Mouse (Mus musculus): ENCODE results near the gene Tifa. TPM values are rescaled to one million over a fixed set of nuclear protein-coding genes. Genes with fewer than 3 reads are reported as not detected.

Gene Tifa
- polyA plus RNA-seq, 1 experiment from 2014 or later, result 7.4 TPM

GRCm38 (mm10) chr3:127843324-127843940 is 53.8 kb downstream of the Tifa start:
- no peak overlapping the region for H3K9ac ChIP-seq (ENCODE audit: low read length)
- no peak overlapping the region for H3K4me2 ChIP-seq (ENCODE audit: low read depth, low read length)
- H3K9me3 ChIP-seq (replicated peaks; ENCODE audit: control insufficient read depth, low read length), result no peaks in the 10 kb centered on the region
- 52% methylated on average over 2 of the region's 2 CpGs for WGBS
- H3K36me3 ChIP-seq (ENCODE audit: control insufficient read depth, insufficient read depth, low read length), result no peaks in the 10 kb centered on the region
- ATAC-seq (ENCODE audit: insufficient read depth, low FRiP score), result no peak
- no peaks in the 10 kb centered on the region for H3K4me1 ChIP-seq (ENCODE audit: control insufficient read depth, insufficient read depth, low read length)
- no peak overlapping the region for H3K27ac ChIP-seq (ENCODE audit: low read length)
- no peak overlapping the region for H3K4me3 ChIP-seq (replicated peaks; ENCODE audit: low read length)
- no peaks in the 10 kb centered on the region for H3K27me3 ChIP-seq (ENCODE audit: control insufficient read depth, insufficient read depth, low read length)

- no peak overlapping the region for H3K27ac ChIP-seq (ENCODE audit: low read length)
- no peaks in the 10 kb centered on the region for H3K27me3 ChIP-seq (ENCODE audit: control insufficient read depth, insufficient read depth, low read length)
- 52% methylated on average over 5 of the region's 5 CpGs for WGBS
- ATAC-seq (ENCODE audit: insufficient read depth, low FRiP score), result no peak
- H3K9ac ChIP-seq (ENCODE audit: low read length), result no peak overlapping the region
- no peak overlapping the region for H3K4me2 ChIP-seq (ENCODE audit: low read depth, low read length)
- H3K4me3 ChIP-seq (replicated peaks; ENCODE audit: low read length), result no peak overlapping the region
- no peaks in the 10 kb centered on the region for H3K36me3 ChIP-seq (ENCODE audit: control insufficient read depth, insufficient read depth, low read length)
- H3K9me3 ChIP-seq (replicated peaks; ENCODE audit: control insufficient read depth, low read length), result no peaks in the 10 kb centered on the region
- H3K4me1 ChIP-seq (ENCODE audit: control insufficient read depth, insufficient read depth, low read length), result no peaks in the 10 kb centered on the region
Observed at GRCm38 (mm10) chr3:127843941-127844327, 54.3 kb downstream of the Tifa start.

DNA sequence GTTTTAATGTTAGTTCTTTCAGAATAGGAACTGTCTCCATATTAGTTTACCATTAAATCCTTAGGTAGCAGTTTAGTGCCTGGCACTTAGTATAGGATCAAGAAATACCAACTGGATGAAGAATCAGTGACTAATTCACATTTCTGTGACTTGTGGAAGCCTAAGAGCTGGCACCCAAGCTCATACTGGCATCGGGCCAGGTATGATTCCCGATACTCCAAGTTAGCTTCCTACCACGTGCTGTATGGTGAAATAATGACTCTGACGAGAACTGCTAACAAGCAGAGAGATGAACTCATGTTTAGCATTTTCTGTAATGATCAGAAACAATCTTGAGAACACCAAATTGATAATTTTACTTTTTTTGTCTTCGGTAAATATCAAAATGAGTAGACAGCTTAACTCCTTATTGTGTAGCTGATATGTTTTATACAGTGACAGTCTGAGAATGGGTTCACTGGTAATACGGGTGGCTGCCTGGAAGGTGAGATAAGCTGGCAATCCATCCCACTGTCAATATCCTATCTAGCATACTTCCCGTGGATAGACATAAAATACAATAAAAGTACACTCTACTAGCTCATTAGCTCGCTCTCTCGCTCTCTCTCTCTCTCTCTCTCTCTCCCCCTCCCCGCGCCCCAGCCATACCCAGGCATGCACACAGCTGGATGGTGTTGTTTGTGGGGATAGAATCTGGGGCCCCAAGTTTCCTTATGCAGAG is 58.6 kb downstream of the Tifa start:
- no peak overlapping the region for H3K9ac ChIP-seq (ENCODE audit: low read length)
- no peaks in the 10 kb centered on the region for H3K27me3 ChIP-seq (ENCODE audit: control insufficient read depth, insufficient read depth, low read length)
- H3K4me2 ChIP-seq (ENCODE audit: low read depth, low read length), result no peak overlapping the region
- no peak for ATAC-seq (ENCODE audit: insufficient read depth, low FRiP score)
- 73% methylated on average over 11 of the region's 11 CpGs for WGBS
- H3K4me3 ChIP-seq (replicated peaks; ENCODE audit: low read length), result no peak overlapping the region
- no peaks in the 10 kb centered on the region for H3K36me3 ChIP-seq (ENCODE audit: control insufficient read depth, insufficient read depth, low read length)
- H3K4me1 ChIP-seq (ENCODE audit: control insufficient read depth, insufficient read depth, low read length), result no peaks in the 10 kb centered on the region
- H3K27ac ChIP-seq (ENCODE audit: low read length), result no peak overlapping the region
- H3K9me3 ChIP-seq (replicated peaks; ENCODE audit: control insufficient read depth, low read length), result no peaks in the 10 kb centered on the region

- H3K4me1 ChIP-seq (ENCODE audit: control insufficient read depth, insufficient read depth, low read length), result 0 out of 2 replicates have a peak, but pooled peaks cover 3% of the 10 kb centered on the region
- no peak overlapping the region for H3K4me3 ChIP-seq (replicated peaks; ENCODE audit: low read length)
- H3K9ac ChIP-seq (ENCODE audit: low read length), result no peak overlapping the region
- WGBS, result 80% methylated on average over 5 of the region's 5 CpGs
- H3K9me3 ChIP-seq (replicated peaks; ENCODE audit: control insufficient read depth, low read length), result no peaks in the 10 kb centered on the region
- H3K27ac ChIP-seq (ENCODE audit: low read length), result no peak overlapping the region
- no peak for ATAC-seq (ENCODE audit: insufficient read depth, low FRiP score)
- H3K4me2 ChIP-seq (ENCODE audit: low read depth, low read length), result no peak overlapping the region
- no peaks in the 10 kb centered on the region for H3K36me3 ChIP-seq (ENCODE audit: control insufficient read depth, insufficient read depth, low read length)
- H3K27me3 ChIP-seq (ENCODE audit: control insufficient read depth, insufficient read depth, low read length), result no peaks in the 10 kb centered on the region
Observed at GRCm38 (mm10) chr3:127849922-127850321, 60.3 kb downstream of the Tifa start.

DNA sequence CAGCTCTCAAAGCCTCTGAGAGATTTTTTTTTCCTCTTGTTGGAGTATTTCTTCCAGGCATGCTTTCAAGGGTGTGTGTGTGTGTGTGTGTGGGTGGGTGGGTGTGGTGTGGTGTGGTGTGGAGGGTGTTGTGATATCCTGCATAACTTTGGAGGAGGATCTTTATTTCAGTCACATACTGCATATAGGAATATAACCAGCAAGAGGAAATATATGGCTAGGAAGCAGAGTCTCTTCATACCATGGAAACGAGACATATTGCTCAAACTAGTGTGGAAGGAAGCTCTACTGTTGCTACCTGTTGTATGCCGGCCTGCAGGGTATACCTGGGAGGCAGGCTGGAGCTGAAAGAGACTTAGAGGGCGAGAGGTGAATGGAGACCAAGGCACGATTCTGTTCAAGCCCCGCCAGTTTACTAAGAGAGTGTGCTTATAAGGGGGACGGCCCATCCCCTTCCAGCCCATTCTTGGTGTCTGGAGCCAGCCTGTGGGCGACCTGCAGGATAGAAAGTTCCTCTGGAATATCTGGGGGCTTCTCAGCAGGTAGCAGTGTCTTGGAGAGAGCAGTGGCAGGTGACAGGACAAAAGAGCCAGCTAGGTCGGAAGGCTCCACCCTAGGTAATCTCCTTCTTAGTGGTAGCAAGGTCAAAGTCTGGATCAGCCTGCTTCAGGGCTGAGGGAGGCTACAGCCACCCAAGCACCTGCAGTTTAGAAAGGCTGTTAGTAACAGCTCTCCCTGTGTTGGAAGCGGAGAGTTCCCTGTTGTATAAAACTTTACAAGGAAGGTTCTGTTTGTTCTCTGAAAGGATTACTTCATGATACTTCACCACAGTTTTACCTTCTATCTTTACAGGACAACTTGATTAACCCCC is 61.4 kb downstream of the Tifa start:
- 56% methylated on average over 9 of the region's 9 CpGs for WGBS
- H3K27ac ChIP-seq (ENCODE audit: low read length), result peak overlapping the region; percentile 3; the same call in 1 of the 2 replicates
- H3K4me3 ChIP-seq (replicated peaks; ENCODE audit: low read length), result no peak overlapping the region
- H3K9ac ChIP-seq (ENCODE audit: low read length), result no peak overlapping the region
- H3K9me3 ChIP-seq (replicated peaks; ENCODE audit: control insufficient read depth, low read length), result no peaks in the 10 kb centered on the region
- no peaks in the 10 kb centered on the region for H3K27me3 ChIP-seq (ENCODE audit: control insufficient read depth, insufficient read depth, low read length)
- no peaks in the 10 kb centered on the region for H3K36me3 ChIP-seq (ENCODE audit: control insufficient read depth, insufficient read depth, low read length)
- H3K4me2 ChIP-seq (ENCODE audit: low read depth, low read length), result no peak overlapping the region
- H3K4me1 ChIP-seq (ENCODE audit: control insufficient read depth, insufficient read depth, low read length), result 0 out of 2 replicates have a peak, but pooled peaks cover 3% of the 10 kb centered on the region
- ATAC-seq (ENCODE audit: insufficient read depth, low FRiP score), result no peak

GRCm38 (mm10) chr3:127852722-127853121 is 63.1 kb downstream of the Tifa start:
- H3K9me3 ChIP-seq (replicated peaks; ENCODE audit: control insufficient read depth, low read length), result no peaks in the 10 kb centered on the region
- no peak overlapping the region for H3K4me2 ChIP-seq (ENCODE audit: low read depth, low read length)
- 63% methylated on average over 9 of the region's 9 CpGs for WGBS
- no peak for ATAC-seq (ENCODE audit: insufficient read depth, low FRiP score)
- H3K9ac ChIP-seq (ENCODE audit: low read length), result no peak overlapping the region
- 0 out of 2 replicates have a peak, but pooled peaks cover 3% of the 10 kb centered on the region for H3K4me1 ChIP-seq (ENCODE audit: control insufficient read depth, insufficient read depth, low read length)
- no peaks in the 10 kb centered on the region for H3K27me3 ChIP-seq (ENCODE audit: control insufficient read depth, insufficient read depth, low read length)
- H3K36me3 ChIP-seq (ENCODE audit: control insufficient read depth, insufficient read depth, low read length), result no peaks in the 10 kb centered on the region
- H3K4me3 ChIP-seq (replicated peaks; ENCODE audit: low read length), result no peak overlapping the region
- no peak overlapping the region for H3K27ac ChIP-seq (ENCODE audit: low read length)

- no peak overlapping the region for H3K27ac ChIP-seq (ENCODE audit: low read length)
- 29% methylated on average over 15 of the region's 15 CpGs for WGBS
- H3K27me3 ChIP-seq (ENCODE audit: control insufficient read depth, insufficient read depth, low read length), result no peaks in the 10 kb centered on the region
- peak; percentile 67; the same call in 1 of the 2 replicates for ATAC-seq (ENCODE audit: insufficient read depth, low FRiP score)
- no peak overlapping the region for H3K4me3 ChIP-seq (replicated peaks; ENCODE audit: low read length)
- H3K36me3 ChIP-seq (ENCODE audit: control insufficient read depth, insufficient read depth, low read length), result no peaks in the 10 kb centered on the region
- no peaks in the 10 kb centered on the region for H3K9me3 ChIP-seq (replicated peaks; ENCODE audit: control insufficient read depth, low read length)
- 0 out of 2 replicates have a peak, but pooled peaks cover 3% of the 10 kb centered on the region for H3K4me1 ChIP-seq (ENCODE audit: control insufficient read depth, insufficient read depth, low read length)
- no peak overlapping the region for H3K9ac ChIP-seq (ENCODE audit: low read length)
- H3K4me2 ChIP-seq (ENCODE audit: low read depth, low read length), result no peak overlapping the region
Observed at GRCm38 (mm10) chr3:127853431-127854206, 64.0 kb downstream of the Tifa start.

- Histone ChIP-seq H3K4me2 (ENCODE audit: low read depth, low read length) (peak overlapping the region; percentile 13; the same call in 1 of the 2 replicates), H3K9me3 (replicated peaks; ENCODE audit: control insufficient read depth, low read length) (no peaks in the 10 kb centered on the region), H3K4me1 (ENCODE audit: control insufficient read depth, insufficient read depth, low read length) (peaks cover 12% of the 10 kb centered on the region), H3K27me3 (ENCODE audit: control insufficient read depth, insufficient read depth, low read length) (no peaks in the 10 kb centered on the region), H3K36me3 (ENCODE audit: control insufficient read depth, insufficient read depth, low read length) (no peaks in the 10 kb centered on the region), H3K27ac (ENCODE audit: low read length) (peak overlapping the region; percentile 93), H3K9ac (ENCODE audit: low read length) (no peak overlapping the region), H3K4me3 (replicated peaks; ENCODE audit: low read length) (no peak overlapping the region)
- peak; percentile 82; the same call in 1 of the 2 replicates for ATAC-seq (ENCODE audit: insufficient read depth, low FRiP score)
- WGBS, result 63% methylated on average over 11 of the region's 11 CpGs
Observed at GRCm38 (mm10) chr3:127861340-127861739, 71.7 kb downstream of the Tifa start.

Measured in stomach, embryonic 16.5 days (tissue).